Mouse (Mus musculus) stomach, postnatal 0 days (tissue): ENCODE results near the gene Gm973. TPM values are rescaled to one million over a fixed set of nuclear protein-coding genes. Genes with fewer than 3 reads are reported as not detected.
A peak's percentile ranks its signal among the peaks of the same experiment; 100 is the strongest.

ENCODE experiments used
- ATAC-seq: fragments of 200-750 bp; cut with Nextera tagmentation; 2 replicates; pipeline ENCODE4 v1.8.0; 2017; ENCODE audit not compliant: low FRiP score, low TSS enrichment
- DNase-seq: peaks from one replicate; pipeline ENCODE4 v3.0.0-alpha.2; 2016; ENCODE audit warnings: low spot score
- H3K27ac ChIP-seq: fragments of 300-500 bp; sonication (generic); replicated peaks from 2 replicates; pipeline ENCODE4 v1.5.1; 2014; ENCODE audit warnings: mild to moderate bottlenecking, control low read depth
- H3K27me3 ChIP-seq: fragments of 300-500 bp; sonication (generic); 2 replicates; pipeline ENCODE4 v1.6.1; 2014; ENCODE audit warnings: low read length; ENCODE audit not compliant: control insufficient read depth, insufficient read depth
- H3K36me3 ChIP-seq: fragments of 300-500 bp; sonication (generic); 2 replicates; pipeline ENCODE4 v1.6.1; 2014; ENCODE audit warnings: low read length, mixed read lengths; ENCODE audit not compliant: control insufficient read depth, insufficient read depth
- H3K4me1 ChIP-seq: fragments of 300-500 bp; sonication (generic); replicated peaks from 2 replicates; pipeline ENCODE4 v1.6.1; 2014; ENCODE audit warnings: antibody characterized with exemption; ENCODE audit not compliant: control insufficient read depth, insufficient read depth
- H3K4me2 ChIP-seq: fragments of 300-500 bp; sonication (generic); replicated peaks from 2 replicates; pipeline ENCODE4 v1.6.1; 2014; ENCODE audit warnings: low read depth, mild to moderate bottlenecking, control low read depth, moderate library complexity
- H3K4me3 ChIP-seq: fragments of 300-500 bp; sonication (generic); 2 replicates; pipeline ENCODE4 v1.5.1; 2014; ENCODE audit warnings: low read depth, low read length, control low read depth
- H3K9ac ChIP-seq: fragments of 300-500 bp; sonication (generic); 2 replicates; pipeline ENCODE4 v1.6.1; 2014; ENCODE audit warnings: mild to moderate bottlenecking, low read length, control low read depth, mixed read lengths
- H3K9me3 ChIP-seq: fragments of 300-500 bp; sonication (generic); 2 replicates; pipeline ENCODE4 v1.6.1; 2016; ENCODE audit warnings: low read length; ENCODE audit not compliant: control insufficient read depth
- CTCF ChIP-seq: IDR thresholded peaks from 2 replicates; pipeline ENCODE4 v1.5.1; 2016; ENCODE audit warnings: antibody characterized with exemption, low read depth, mild to moderate bottlenecking, moderate library complexity
- EP300 ChIP-seq: optimal IDR thresholded peaks from 2 replicates; pipeline ENCODE3; 2016; ENCODE audit warnings: antibody characterized with exemption
- WGBS: fragments of 180-500 bp; shearing (Covaris S2); extraction: QIAGEN DNeasy Blood & Tissue Kit; methylation state at CpG from one replicate; pipeline ENCODE4 v1.1.7; 2014; 5-methylcytosine and 5-hydroxymethylcytosine counted together
- polyA plus RNA-seq: library from polyadenylated mRNA; unstranded; fragments of >200 nt; fragmentation: Nextera tagmentation; extraction: Ambion mirVana; gene quantifications from 2 replicates; pipeline ENCODE4 v1.2.1, GENCODE M21; 2015

The Gm973 gene
- polyA plus RNA-seq, 1 experiment from 2014 or later: 0.51 TPM

DNA sequence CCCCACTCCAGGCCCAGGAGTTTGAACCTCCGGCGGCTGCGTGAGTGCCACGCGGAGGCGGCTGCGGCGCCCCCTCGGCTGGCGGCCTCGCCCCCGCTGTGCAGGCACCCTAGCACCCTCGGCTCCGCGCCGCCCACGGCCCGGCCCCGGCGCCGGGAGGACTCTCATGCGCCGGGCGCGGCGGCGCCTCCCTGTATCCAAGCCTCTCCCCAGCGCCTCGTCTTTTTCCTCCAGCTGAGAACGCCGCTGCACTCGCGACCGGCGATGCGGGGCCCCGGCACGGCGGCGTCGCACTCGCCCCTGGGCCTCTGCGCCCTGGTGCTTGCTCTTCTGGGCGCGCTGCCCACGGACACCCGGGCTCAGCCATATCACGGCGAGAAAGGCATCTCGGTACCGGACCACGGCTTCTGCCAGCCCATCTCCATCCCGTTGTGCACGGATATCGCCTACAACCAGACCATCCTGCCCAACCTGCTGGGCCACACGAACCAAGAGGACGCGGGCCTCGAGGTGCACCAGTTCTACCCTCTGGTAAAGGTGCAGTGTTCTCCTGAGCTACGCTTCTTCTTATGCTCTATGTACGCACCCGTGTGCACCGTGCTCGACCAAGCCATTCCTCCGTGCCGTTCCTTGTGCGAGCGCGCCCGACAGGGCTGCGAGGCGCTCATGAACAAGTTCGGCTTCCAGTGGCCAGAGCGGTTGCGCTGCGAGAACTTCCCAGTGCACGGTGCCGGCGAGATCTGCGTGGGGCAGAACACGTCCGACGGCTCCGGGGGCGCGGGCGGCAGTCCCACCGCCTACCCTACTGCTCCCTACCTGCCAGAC, 33.2 kb upstream of the Gm973 start:
- H3K36me3 ChIP-seq: no peaks in the 10 kb centered on the region
- H3K27me3 ChIP-seq: no peaks in the 10 kb centered on the region
- TF ChIP-seq EP300 (no peak), CTCF (no peak)
- peaks cover 9% of the 10 kb centered on the region for H3K4me1 ChIP-seq
- peak overlapping the region; percentile 92 for H3K27ac ChIP-seq
- under 1% methylated on average over 71 of the region's 88 CpGs for WGBS
- peak; percentile 8 for ATAC-seq
- H3K4me3 ChIP-seq: peak overlapping the region; percentile 79
- H3K4me2 ChIP-seq: peak overlapping the region; percentile 95
- H3K9ac ChIP-seq: peak overlapping the region; percentile 86
- DNase-seq: peak; percentile 49
- H3K9me3 ChIP-seq: no peaks in the 10 kb centered on the region

DNA sequence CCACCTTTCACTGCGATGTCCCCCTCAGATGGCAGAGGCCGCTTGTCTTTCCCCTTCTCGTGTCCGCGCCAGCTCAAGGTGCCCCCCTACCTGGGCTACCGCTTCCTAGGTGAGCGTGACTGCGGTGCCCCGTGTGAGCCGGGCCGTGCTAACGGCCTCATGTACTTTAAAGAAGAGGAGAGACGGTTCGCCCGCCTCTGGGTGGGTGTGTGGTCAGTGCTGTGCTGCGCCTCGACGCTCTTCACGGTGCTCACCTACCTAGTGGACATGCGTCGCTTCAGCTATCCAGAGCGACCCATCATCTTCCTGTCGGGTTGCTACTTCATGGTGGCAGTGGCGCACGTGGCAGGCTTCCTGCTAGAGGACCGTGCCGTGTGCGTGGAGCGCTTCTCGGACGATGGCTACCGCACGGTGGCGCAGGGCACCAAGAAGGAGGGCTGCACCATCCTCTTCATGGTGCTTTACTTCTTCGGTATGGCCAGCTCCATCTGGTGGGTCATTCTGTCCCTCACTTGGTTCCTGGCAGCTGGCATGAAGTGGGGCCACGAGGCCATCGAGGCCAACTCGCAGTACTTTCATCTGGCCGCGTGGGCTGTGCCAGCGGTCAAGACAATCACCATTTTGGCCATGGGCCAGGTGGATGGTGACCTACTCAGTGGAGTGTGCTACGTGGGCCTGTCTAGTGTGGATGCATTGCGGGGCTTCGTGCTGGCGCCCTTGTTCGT, 32.4 kb upstream of the Gm973 start:
- 2% methylated on average over 45 of the region's 46 CpGs for WGBS
- peak; percentile 35 for ATAC-seq
- peak overlapping the region; percentile 92 for H3K27ac ChIP-seq

DNA sequence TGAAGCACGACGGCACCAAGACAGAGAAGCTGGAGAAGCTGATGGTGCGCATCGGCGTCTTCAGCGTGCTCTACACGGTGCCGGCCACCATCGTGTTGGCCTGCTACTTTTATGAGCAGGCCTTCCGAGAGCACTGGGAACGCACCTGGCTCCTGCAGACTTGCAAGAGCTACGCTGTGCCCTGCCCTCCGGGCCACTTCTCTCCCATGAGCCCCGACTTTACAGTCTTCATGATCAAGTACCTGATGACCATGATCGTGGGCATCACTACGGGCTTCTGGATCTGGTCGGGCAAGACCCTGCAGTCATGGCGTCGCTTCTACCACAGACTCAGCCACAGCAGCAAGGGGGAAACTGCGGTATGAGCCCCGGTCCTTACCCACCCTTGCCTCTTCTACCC, 31.8 kb upstream of the Gm973 start:
- Histone ChIP-seq H3K36me3 (no peaks in the 10 kb centered on the region), H3K4me2 (peak overlapping the region; percentile 95), H3K9ac (peak overlapping the region; percentile 63), H3K27ac (peak overlapping the region; percentile 63; the same call in 1 of the 2 replicates), H3K4me1 (peaks cover 9% of the 10 kb centered on the region), H3K27me3 (no peaks in the 10 kb centered on the region), H3K4me3 (peak overlapping the region; percentile 79), H3K9me3 (no peaks in the 10 kb centered on the region)
- peak; percentile 23 for DNase-seq
- WGBS: 14% methylated on average over 21 of the region's 21 CpGs
- TF ChIP-seq EP300: no peak
- no peak for TF ChIP-seq CTCF
- no peak for ATAC-seq

More for the DNA sequence above, 32.4 kb upstream of the Gm973 start:
- H3K4me1 ChIP-seq: peaks cover 9% of the 10 kb centered on the region
- H3K36me3 ChIP-seq: no peaks in the 10 kb centered on the region
- H3K4me2 ChIP-seq: peak overlapping the region; percentile 95
- TF ChIP-seq CTCF: peak; percentile 94
- no peak for TF ChIP-seq EP300
- peak overlapping the region; percentile 79 for H3K4me3 ChIP-seq
- peak; percentile 79 for DNase-seq
- no peaks in the 10 kb centered on the region for H3K9me3 ChIP-seq
- peak overlapping the region; percentile 86 for H3K9ac ChIP-seq
- H3K27me3 ChIP-seq: no peaks in the 10 kb centered on the region

DNA sequence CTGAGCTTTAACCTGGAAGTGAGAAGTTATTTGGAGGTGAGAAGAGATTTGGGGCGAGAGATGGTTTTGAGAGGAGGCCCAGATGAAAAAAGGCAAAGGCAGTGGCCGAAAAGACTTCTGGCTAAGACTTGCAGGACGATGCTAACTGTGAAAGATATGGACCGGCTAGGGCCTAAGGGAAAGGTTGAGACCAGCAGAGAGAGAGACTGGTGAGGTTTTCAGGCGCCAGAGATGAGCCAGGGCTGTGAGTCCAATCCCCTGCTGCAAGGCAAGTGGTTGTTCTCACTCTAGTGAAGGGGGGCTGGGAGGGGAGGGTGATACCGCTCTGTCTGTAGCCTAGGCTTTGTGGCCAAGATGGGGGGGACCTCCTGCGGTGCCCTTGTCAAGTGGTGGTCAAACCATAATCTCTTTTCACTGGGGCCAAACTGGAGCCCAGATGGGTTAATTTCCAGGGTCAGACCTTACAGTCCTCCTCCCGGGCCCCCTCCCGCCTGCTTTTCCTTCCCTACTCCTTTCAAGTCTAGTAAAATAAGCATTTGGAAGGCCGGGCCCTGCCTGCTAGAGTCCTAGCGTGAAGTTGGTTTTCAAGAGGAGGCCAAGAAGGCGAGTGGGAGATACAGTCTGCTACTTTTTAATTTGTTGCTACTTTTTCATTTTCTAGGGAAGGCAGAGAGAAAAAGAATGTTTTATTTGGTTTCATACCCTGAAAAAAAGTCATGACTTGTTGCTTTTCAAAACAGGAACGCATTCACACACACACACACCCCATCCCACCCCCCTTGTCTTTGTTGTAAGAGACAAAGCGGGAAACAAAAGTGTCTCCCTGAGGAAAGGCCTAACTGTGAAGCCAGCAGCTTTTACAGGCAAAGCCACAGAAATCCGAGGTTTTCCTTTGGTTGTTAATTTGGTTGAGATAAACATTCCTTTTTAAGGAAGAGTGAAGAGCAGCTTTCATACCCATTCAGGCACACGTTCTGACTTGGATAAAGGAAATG, 31.0 kb upstream of the Gm973 start:
- ATAC-seq: no peak
- H3K9me3 ChIP-seq: no peaks in the 10 kb centered on the region
- no peaks in the 10 kb centered on the region for H3K27me3 ChIP-seq
- H3K4me3 ChIP-seq: peak overlapping the region; percentile 79
- H3K4me2 ChIP-seq: peak overlapping the region; percentile 95
- no peak for TF ChIP-seq EP300
- TF ChIP-seq CTCF: no peak
- no peaks in the 10 kb centered on the region for H3K36me3 ChIP-seq
- peaks cover 9% of the 10 kb centered on the region for H3K4me1 ChIP-seq
- peak overlapping the region; percentile 63 for H3K9ac ChIP-seq
- peak; percentile 22 for DNase-seq
- peak overlapping the region; percentile 63 for H3K27ac ChIP-seq
- 18% methylated on average over 16 of the region's 16 CpGs for WGBS

DNA sequence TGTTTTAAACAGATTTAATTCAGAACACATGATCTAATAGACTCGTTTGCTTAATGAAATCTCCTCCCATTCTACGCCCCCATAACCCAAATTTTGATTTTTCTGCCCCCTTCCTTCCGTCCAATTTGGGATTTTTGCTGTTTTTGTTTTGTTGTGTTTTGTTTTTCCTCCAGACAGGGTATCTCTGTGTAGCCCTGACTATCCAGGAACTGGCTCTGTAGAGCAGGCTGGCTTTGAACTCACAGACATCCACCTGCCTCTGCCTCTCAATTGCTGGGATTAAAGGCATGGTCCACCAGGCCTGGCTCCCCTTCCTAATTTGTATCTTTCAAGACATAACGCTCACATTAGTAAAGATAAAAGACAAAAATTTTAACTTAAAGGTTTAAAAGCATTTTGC, 30.3 kb upstream of the Gm973 start:
- Histone ChIP-seq H3K9ac (peak overlapping the region; percentile 63), H3K4me3 (peak overlapping the region; percentile 79), H3K4me1 (peaks cover 9% of the 10 kb centered on the region), H3K27ac (no peak overlapping the region; the same call in 1 of the 2 replicates), H3K4me2 (peak overlapping the region; percentile 95), H3K36me3 (no peaks in the 10 kb centered on the region), H3K27me3 (no peaks in the 10 kb centered on the region), H3K9me3 (no peaks in the 10 kb centered on the region)
- ATAC-seq: no peak
- no peak for DNase-seq
- WGBS: 46% methylated on average over 4 of the region's 4 CpGs
- no peak for TF ChIP-seq CTCF
- no peak for TF ChIP-seq EP300
